Mouse (Mus musculus): ENCODE results near the gene Ldlrad3. TPM values are rescaled to one million over a fixed set of nuclear protein-coding genes. Genes with fewer than 3 reads are reported as not detected.

Gene Ldlrad3
- polyA plus RNA-seq, 1 experiment = 15.5 TPM

DNA sequence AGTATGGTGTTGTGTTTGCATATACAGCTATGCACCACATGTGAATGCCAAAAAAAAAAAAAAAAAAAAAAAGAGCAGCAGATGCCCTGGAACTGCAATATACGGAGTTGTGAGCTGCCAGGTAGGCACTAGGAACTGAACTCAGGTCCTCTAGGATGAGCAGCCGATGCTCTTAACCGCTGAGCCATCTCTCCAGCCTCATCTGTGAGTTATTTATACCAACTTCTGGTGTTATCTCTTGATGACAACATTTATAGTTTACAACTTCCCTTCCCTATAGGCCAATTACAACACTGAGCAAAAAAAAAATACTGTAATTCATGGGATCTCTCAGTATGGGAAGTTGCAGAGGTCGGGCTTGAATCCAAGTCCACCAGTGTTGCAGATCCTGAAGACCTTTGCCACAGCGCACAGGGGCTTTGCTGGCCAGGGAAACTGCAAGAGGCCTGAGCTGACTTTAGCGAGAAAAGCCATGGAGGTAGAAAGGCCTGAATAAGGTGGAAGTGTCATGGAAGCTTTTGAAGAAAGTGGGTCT is 204.2 kb downstream of the Ldlrad3 start:
- no peak overlapping the region for H3K4me3 ChIP-seq (ENCODE audit: insufficient read depth, poor library complexity, severe bottlenecking)
- TF ChIP-seq CEBPB (IDR thresholded peaks at IDR 0.05; ENCODE audit: low read depth) (no peak), MAX (IDR thresholded peaks at IDR 0.05) (no peak), MYOG (IDR thresholded peaks at IDR 0.05; ENCODE audit: control insufficient read depth, extremely low read depth, insufficient read length) (no peak), CTCF (IDR thresholded peaks at IDR 0.05; ENCODE audit: control insufficient read depth, insufficient read depth, insufficient read length) (no peak), MYOD1 (IDR thresholded peaks at IDR 0.05; ENCODE audit: control insufficient read depth, insufficient read length, low read depth) (no peak), USF1 (IDR thresholded peaks at IDR 0.05; ENCODE audit: low read depth) (no peak), FOSL1 (IDR thresholded peaks at IDR 0.05; ENCODE audit: insufficient read depth, low read length, poor library complexity, severe bottlenecking) (no peak)
- H3K79me2 ChIP-seq (ENCODE audit: control insufficient read depth, insufficient read depth) = no peaks in the 10 kb centered on the region
- peaks cover 13% of the 10 kb centered on the region for H3K36me3 ChIP-seq (ENCODE audit: control insufficient read depth, insufficient read depth)
- H3K79me3 ChIP-seq (ENCODE audit: low read depth) = no peaks in the 10 kb centered on the region
- no peaks in the 10 kb centered on the region for H3K27me3 ChIP-seq (ENCODE audit: control insufficient read depth, insufficient read depth, insufficient read length)
- H3ac ChIP-seq (ENCODE audit: control insufficient read depth, insufficient read length, low read depth) = no peak overlapping the region

DNA sequence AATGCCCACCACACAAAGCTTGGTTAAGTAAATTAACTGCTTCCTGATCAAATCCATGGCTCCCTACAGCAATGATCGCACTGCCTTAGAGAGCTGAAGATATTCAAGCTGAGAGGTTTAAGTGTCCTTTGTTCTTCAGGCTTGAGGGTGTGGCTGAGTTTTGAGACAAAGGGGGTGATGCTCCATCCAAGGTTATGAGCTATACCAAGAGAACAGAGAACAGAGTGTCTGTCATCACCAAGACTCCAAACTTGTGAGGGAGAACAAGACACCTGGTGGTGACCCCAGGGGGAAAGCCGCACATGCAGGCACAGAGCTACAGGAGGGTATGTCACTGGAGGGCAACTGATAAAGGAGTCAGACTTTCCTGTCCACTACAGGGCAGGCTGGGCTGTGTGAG is 205.0 kb downstream of the Ldlrad3 start:
- Histone ChIP-seq H3K36me3 (ENCODE audit: control insufficient read depth, insufficient read depth) (peaks cover 13% of the 10 kb centered on the region), H3ac (ENCODE audit: control insufficient read depth, insufficient read length, low read depth) (no peak overlapping the region), H3K79me3 (ENCODE audit: low read depth) (no peaks in the 10 kb centered on the region), H3K79me2 (ENCODE audit: control insufficient read depth, insufficient read depth) (no peaks in the 10 kb centered on the region), H3K4me3 (ENCODE audit: insufficient read depth, poor library complexity, severe bottlenecking) (no peak overlapping the region), H3K27me3 (ENCODE audit: control insufficient read depth, insufficient read depth, insufficient read length) (no peaks in the 10 kb centered on the region)
- TF ChIP-seq MYOD1 (IDR thresholded peaks at IDR 0.05; ENCODE audit: control insufficient read depth, insufficient read length, low read depth) = no peak
- TF ChIP-seq FOSL1 (IDR thresholded peaks at IDR 0.05; ENCODE audit: insufficient read depth, low read length, poor library complexity, severe bottlenecking) = no peak
- TF ChIP-seq MYOG (IDR thresholded peaks at IDR 0.05; ENCODE audit: control insufficient read depth, extremely low read depth, insufficient read length) = no peak
- TF ChIP-seq CEBPB (IDR thresholded peaks at IDR 0.05; ENCODE audit: low read depth) = no peak
- TF ChIP-seq CTCF (IDR thresholded peaks at IDR 0.05; ENCODE audit: control insufficient read depth, insufficient read depth, insufficient read length) = no peak
- no peak for TF ChIP-seq MAX (IDR thresholded peaks at IDR 0.05)
- no peak for TF ChIP-seq USF1 (IDR thresholded peaks at IDR 0.05; ENCODE audit: low read depth)

DNA sequence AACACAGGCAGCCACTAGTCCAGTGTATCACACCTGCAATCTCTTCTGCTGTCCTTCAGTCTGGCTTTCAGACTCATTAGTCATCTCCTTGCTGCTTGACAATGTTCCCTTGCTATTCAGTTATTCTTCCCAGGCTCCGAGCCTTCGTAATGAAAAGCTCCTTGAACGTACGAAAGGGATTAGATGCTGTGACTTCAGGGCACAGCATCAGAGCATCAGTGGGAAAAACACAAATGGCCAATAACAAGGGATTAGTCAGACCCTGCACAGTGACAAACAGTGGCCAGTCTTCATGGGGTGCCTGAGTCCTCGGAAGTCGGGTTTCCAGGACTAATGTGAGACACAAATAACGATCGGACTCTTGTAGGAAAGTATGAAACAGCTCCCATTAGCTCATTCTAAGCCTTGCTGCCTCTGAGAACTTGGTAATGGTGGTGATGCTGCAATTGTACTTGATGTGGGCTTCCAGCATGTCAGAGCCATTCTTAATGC is 205.7 kb downstream of the Ldlrad3 start:
- no peak overlapping the region for H3K4me3 ChIP-seq (ENCODE audit: insufficient read depth, poor library complexity, severe bottlenecking)
- no peaks in the 10 kb centered on the region for H3K27me3 ChIP-seq (ENCODE audit: control insufficient read depth, insufficient read depth, insufficient read length)
- no peak overlapping the region for H3ac ChIP-seq (ENCODE audit: control insufficient read depth, insufficient read length, low read depth)
- no peaks in the 10 kb centered on the region for H3K79me2 ChIP-seq (ENCODE audit: control insufficient read depth, insufficient read depth)
- no peak for TF ChIP-seq FOSL1 (IDR thresholded peaks at IDR 0.05; ENCODE audit: insufficient read depth, low read length, poor library complexity, severe bottlenecking)
- no peak for TF ChIP-seq MAX (IDR thresholded peaks at IDR 0.05)
- no peak for TF ChIP-seq CTCF (IDR thresholded peaks at IDR 0.05; ENCODE audit: control insufficient read depth, insufficient read depth, insufficient read length)
- no peak for TF ChIP-seq USF1 (IDR thresholded peaks at IDR 0.05; ENCODE audit: low read depth)
- no peak for TF ChIP-seq MYOD1 (IDR thresholded peaks at IDR 0.05; ENCODE audit: control insufficient read depth, insufficient read length, low read depth)
- TF ChIP-seq CEBPB (IDR thresholded peaks at IDR 0.05; ENCODE audit: low read depth) = no peak
- no peak for TF ChIP-seq MYOG (IDR thresholded peaks at IDR 0.05; ENCODE audit: control insufficient read depth, extremely low read depth, insufficient read length)
- peaks cover 13% of the 10 kb centered on the region for H3K36me3 ChIP-seq (ENCODE audit: control insufficient read depth, insufficient read depth)
- no peaks in the 10 kb centered on the region for H3K79me3 ChIP-seq (ENCODE audit: low read depth)

DNA sequence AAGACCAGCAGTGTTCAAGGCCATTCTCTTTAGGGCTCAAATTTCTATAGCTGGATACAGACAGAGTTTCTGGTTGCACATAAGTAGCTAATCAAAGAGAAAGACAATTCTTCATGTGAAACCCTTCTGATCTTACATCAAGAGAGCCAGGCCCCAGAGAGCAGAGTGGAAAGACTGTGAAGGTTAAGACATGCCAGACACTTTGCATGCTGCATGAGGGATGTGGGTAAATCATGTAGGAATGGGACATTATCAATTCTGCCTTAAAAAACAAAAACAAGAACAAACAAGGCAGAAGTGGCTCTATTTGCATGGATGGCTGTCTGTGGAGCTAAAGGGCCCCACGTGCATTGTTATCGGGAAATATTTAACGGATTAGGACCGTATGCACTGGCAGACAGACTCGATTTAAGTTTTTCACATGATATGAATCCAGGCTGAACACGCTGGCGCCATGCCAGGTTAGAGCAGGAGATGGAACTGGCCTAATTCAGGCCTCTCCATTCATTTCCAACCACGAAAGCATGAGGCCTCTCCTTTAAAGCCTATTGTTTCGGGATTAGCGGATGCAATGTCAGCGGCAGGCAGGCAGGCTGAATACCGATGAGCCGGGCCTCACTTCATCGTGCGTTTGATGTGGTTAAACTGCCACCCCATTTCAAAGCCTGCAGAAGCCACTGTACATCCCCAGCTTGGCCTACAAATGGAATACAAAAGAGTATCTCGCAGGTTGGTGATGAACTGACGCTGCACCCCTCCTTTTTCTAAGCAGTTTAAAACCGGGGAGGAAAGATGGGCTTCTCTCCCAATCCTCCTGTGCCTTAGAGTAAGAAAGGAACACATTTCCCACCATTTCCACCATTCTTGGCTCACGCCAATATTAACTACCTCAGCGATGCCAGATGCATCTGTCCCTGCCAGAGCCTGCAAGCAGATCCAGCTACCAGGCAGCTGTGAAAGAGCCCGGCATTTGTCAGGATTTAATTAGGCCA is 207.4 kb downstream of the Ldlrad3 start:
- Histone ChIP-seq H3K36me3 (ENCODE audit: control insufficient read depth, insufficient read depth) (peaks cover 13% of the 10 kb centered on the region), H3K4me3 (ENCODE audit: insufficient read depth, poor library complexity, severe bottlenecking) (no peak overlapping the region), H3K79me3 (ENCODE audit: low read depth) (no peaks in the 10 kb centered on the region), H3K27me3 (ENCODE audit: control insufficient read depth, insufficient read depth, insufficient read length) (no peaks in the 10 kb centered on the region), H3K79me2 (ENCODE audit: control insufficient read depth, insufficient read depth) (no peaks in the 10 kb centered on the region), H3ac (ENCODE audit: control insufficient read depth, insufficient read length, low read depth) (no peak overlapping the region)
- TF ChIP-seq CEBPB (IDR thresholded peaks at IDR 0.05; ENCODE audit: low read depth) (no peak), MYOG (IDR thresholded peaks at IDR 0.05; ENCODE audit: control insufficient read depth, extremely low read depth, insufficient read length) (no peak), CTCF (IDR thresholded peaks at IDR 0.05; ENCODE audit: control insufficient read depth, insufficient read depth, insufficient read length) (no peak), FOSL1 (IDR thresholded peaks at IDR 0.05; ENCODE audit: insufficient read depth, low read length, poor library complexity, severe bottlenecking) (no peak), MAX (IDR thresholded peaks at IDR 0.05) (no peak), USF1 (IDR thresholded peaks at IDR 0.05; ENCODE audit: low read depth) (no peak), MYOD1 (IDR thresholded peaks at IDR 0.05; ENCODE audit: control insufficient read depth, insufficient read length, low read depth) (no peak)

DNA sequence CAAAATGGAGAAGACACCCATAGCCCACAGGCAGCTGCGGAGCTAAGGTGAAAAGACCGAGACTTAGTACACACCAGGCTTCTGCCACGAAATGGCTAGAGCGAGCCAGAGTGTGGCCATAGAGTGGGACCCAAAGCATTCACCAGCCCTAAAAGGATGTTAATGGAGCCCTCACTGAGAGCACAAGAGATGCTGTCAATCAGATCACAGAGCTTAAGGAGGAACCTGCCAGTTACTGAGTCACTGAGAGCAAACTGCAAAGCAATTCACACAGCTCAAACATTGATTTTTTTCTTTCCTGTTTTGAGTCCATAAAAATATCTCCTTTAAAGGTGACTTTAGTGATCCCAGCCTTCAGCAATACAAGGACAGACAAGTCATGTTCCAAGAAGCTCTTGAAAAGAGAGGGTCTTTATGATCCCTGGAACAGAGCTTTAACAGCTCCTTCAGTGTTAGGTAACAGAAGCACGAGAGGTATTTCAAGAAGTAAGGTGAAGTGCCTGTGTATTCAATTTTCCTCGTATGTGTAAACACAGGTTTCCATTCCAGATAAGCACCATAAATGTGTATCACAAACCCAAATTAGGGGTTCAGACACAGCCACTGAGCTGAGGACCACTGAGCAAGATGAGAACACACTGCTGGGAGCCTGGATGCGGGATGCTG is 209.7 kb downstream of the Ldlrad3 start:
- Histone ChIP-seq H3K27me3 (ENCODE audit: control insufficient read depth, insufficient read depth, insufficient read length) (no peaks in the 10 kb centered on the region), H3K4me3 (ENCODE audit: insufficient read depth, poor library complexity, severe bottlenecking) (no peak overlapping the region), H3K79me3 (ENCODE audit: low read depth) (no peaks in the 10 kb centered on the region), H3K79me2 (ENCODE audit: control insufficient read depth, insufficient read depth) (no peaks in the 10 kb centered on the region), H3ac (ENCODE audit: control insufficient read depth, insufficient read length, low read depth) (no peak overlapping the region), H3K36me3 (ENCODE audit: control insufficient read depth, insufficient read depth) (peaks cover 13% of the 10 kb centered on the region)
- TF ChIP-seq CTCF (IDR thresholded peaks at IDR 0.05; ENCODE audit: control insufficient read depth, insufficient read depth, insufficient read length) (no peak), CEBPB (IDR thresholded peaks at IDR 0.05; ENCODE audit: low read depth) (no peak), FOSL1 (IDR thresholded peaks at IDR 0.05; ENCODE audit: insufficient read depth, low read length, poor library complexity, severe bottlenecking) (no peak), USF1 (IDR thresholded peaks at IDR 0.05; ENCODE audit: low read depth) (no peak), MAX (IDR thresholded peaks at IDR 0.05) (no peak), MYOD1 (IDR thresholded peaks at IDR 0.05; ENCODE audit: control insufficient read depth, insufficient read length, low read depth) (no peak), MYOG (IDR thresholded peaks at IDR 0.05; ENCODE audit: control insufficient read depth, extremely low read depth, insufficient read length) (no peak)
